Mouse (Mus musculus) intestine, postnatal 0 days (tissue): Measurements from ENCODE around the gene Ankrd52. TPM values are rescaled to one million over a fixed set of nuclear protein-coding genes. Genes with fewer than 3 reads are reported as not detected.
A peak's percentile ranks its signal among the peaks of the same experiment; 100 is the strongest.

ENCODE experiments used
- ATAC-seq: fragments of 200-750 bp; cut with Nextera tagmentation; 2 replicates; pipeline ENCODE4 v1.8.0; 2017; ENCODE audit warnings: mild to moderate bottlenecking, moderate TSS enrichment, moderate library complexity
- H3K27ac ChIP-seq: fragments of 300-500 bp; sonication (generic); 2 replicates; pipeline ENCODE4 v1.5.1; 2014; ENCODE audit warnings: mild to moderate bottlenecking, low read depth, low read length, moderate library complexity
- H3K27me3 ChIP-seq: fragments of 300-500 bp; sonication (generic); replicated peaks from 2 replicates; pipeline ENCODE4 v1.6.1; 2014; ENCODE audit warnings: low read length, mixed read lengths; ENCODE audit not compliant: control insufficient read depth, insufficient read depth
- H3K36me3 ChIP-seq: fragments of 300-500 bp; sonication (generic); 2 replicates; pipeline ENCODE4 v1.6.1; 2014; ENCODE audit warnings: mild to moderate bottlenecking, moderate library complexity; ENCODE audit not compliant: control insufficient read depth, insufficient read depth
- H3K4me1 ChIP-seq: fragments of 300-500 bp; sonication (generic); replicated peaks from 2 replicates; pipeline ENCODE4 v1.6.1; 2014; ENCODE audit warnings: antibody characterized with exemption, low read length, mixed read lengths; ENCODE audit not compliant: control insufficient read depth, insufficient read depth
- H3K4me2 ChIP-seq: fragments of 300-500 bp; sonication (generic); replicated peaks from 2 replicates; pipeline ENCODE4 v1.6.1; 2014; ENCODE audit warnings: low read depth, mild to moderate bottlenecking, moderate library complexity
- H3K4me3 ChIP-seq: fragments of 300-500 bp; sonication (generic); 2 replicates; pipeline ENCODE4 v1.5.1; 2014; ENCODE audit warnings: low read depth, low read length
- H3K9ac ChIP-seq: fragments of 300-500 bp; sonication (generic); 2 replicates; pipeline ENCODE4 v1.6.1; 2014; ENCODE audit warnings: mild to moderate bottlenecking, low read depth, low read length
- H3K9me3 ChIP-seq: fragments of 300-500 bp; sonication (generic); 2 replicates; pipeline ENCODE4 v1.6.1; 2016; ENCODE audit warnings: mixed run types; ENCODE audit not compliant: control insufficient read depth
- CTCF ChIP-seq: sonication (generic); IDR thresholded peaks from 2 replicates; pipeline ENCODE4 v1.5.1; 2016; ENCODE audit warnings: low read depth, mild to moderate bottlenecking, control low read depth, antibody characterized with exemption, moderate library complexity
- WGBS: fragments of 180-500 bp; shearing (Covaris S2); extraction: QIAGEN DNeasy Blood & Tissue Kit; methylation state at CpG from one replicate; pipeline ENCODE4 v1.1.7; 2014; 5-methylcytosine and 5-hydroxymethylcytosine counted together
- polyA plus RNA-seq: library from polyadenylated mRNA; unstranded; fragments of >200 nt; fragmentation: Nextera tagmentation; extraction: Ambion mirVana; gene quantifications from 2 replicates; pipeline ENCODE4 v1.2.1, GENCODE M21; 2015

The Ankrd52 gene
- polyA plus RNA-seq, 1 experiment from 2014 or later, result 4.0 TPM

GRCm38 (mm10) chr10:128391850-128392249 lies 14.9 kb downstream of the Ankrd52 start:
- Histone ChIP-seq H3K36me3 (peaks cover 86% of the 10 kb centered on the region), H3K4me1 (0 out of 2 replicates have a peak, but pooled peaks cover 3% of the 10 kb centered on the region), H3K4me2 (no peak overlapping the region), H3K27ac (0 out of 2 replicates have a peak overlapping the region, but pooled peaks have one; percentile 21), H3K9ac (no peak overlapping the region), H3K27me3 (no peaks in the 10 kb centered on the region), H3K4me3 (no peak overlapping the region), H3K9me3 (no peaks in the 10 kb centered on the region)
- no peak for ATAC-seq
- WGBS, result 69% methylated on average over 6 of the region's 6 CpGs
- TF ChIP-seq CTCF, result no peak

DNA sequence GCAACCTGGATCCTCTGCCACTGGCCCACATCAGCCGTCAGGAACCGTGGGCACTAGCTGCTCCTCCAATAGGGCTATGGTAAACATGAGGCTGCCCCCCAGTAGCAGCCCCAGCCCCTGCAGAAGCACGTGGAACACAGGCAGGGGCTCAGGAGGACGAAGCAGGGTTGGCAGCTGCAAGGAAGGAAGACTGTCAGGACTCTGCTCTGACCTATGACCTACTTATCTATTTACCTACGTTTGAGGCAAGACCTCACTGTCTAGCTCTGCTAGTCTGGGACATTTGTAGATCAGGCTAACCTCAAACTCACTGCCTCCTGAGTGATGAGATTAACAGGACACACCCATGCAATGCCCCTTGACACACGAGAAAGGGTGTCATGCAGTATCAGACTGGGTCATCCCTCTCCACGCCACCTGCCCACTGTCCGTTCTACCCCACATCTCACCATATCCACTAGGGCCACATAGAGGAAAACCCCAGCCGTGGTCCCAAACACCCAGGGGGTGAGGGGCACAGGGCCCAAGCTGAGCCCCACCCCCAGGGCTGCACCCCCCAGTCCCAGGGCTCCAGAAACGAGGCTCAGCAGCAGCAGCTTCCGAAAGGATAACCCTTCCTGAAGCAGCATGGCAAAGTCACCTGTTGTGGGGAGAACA lies 19.2 kb downstream of the Ankrd52 start:
- H3K36me3 ChIP-seq, result peaks cover 44% of the 10 kb centered on the region
- H3K27ac ChIP-seq, result peak overlapping the region; percentile 46; the same call in 1 of the 2 replicates
- no peaks in the 10 kb centered on the region for H3K9me3 ChIP-seq
- H3K4me1 ChIP-seq, result 0 out of 2 replicates have a peak, but pooled peaks cover 3% of the 10 kb centered on the region
- no peak for ATAC-seq
- TF ChIP-seq CTCF, result no peak
- no peaks in the 10 kb centered on the region for H3K27me3 ChIP-seq
- H3K4me2 ChIP-seq, result no peak overlapping the region
- 44% methylated on average over 11 of the region's 11 CpGs for WGBS
- H3K4me3 ChIP-seq, result no peak overlapping the region
- H3K9ac ChIP-seq, result no peak overlapping the region

- no peak overlapping the region for H3K4me2 ChIP-seq
- no peak for ATAC-seq
- H3K36me3 ChIP-seq, result peaks cover 38% of the 10 kb centered on the region
- TF ChIP-seq CTCF, result no peak
- H3K27ac ChIP-seq, result 0 out of 2 replicates have a peak overlapping the region, but pooled peaks have one; percentile 46
- no peak overlapping the region for H3K9ac ChIP-seq
- no peak overlapping the region for H3K4me3 ChIP-seq
- H3K4me1 ChIP-seq, result 0 out of 2 replicates have a peak, but pooled peaks cover 3% of the 10 kb centered on the region
- 64% methylated on average over 10 of the region's 10 CpGs for WGBS
- no peaks in the 10 kb centered on the region for H3K27me3 ChIP-seq
- no peaks in the 10 kb centered on the region for H3K9me3 ChIP-seq
Measured at GRCm38 (mm10) chr10:128396716-128397264, 19.9 kb downstream of the Ankrd52 start.

GRCm38 (mm10) chr10:128397466-128397865 lies 20.6 kb downstream of the Ankrd52 start:
- no peak for TF ChIP-seq CTCF
- no peak for ATAC-seq
- peaks cover 32% of the 10 kb centered on the region for H3K36me3 ChIP-seq
- 68% methylated on average over 7 of the region's 7 CpGs for WGBS
- H3K27ac ChIP-seq, result no peak overlapping the region
- no peaks in the 10 kb centered on the region for H3K9me3 ChIP-seq
- no peaks in the 10 kb centered on the region for H3K27me3 ChIP-seq
- no peak overlapping the region; the same call in 1 of the 2 replicates for H3K4me2 ChIP-seq
- no peak overlapping the region for H3K4me3 ChIP-seq
- 0 out of 2 replicates have a peak, but pooled peaks cover 3% of the 10 kb centered on the region for H3K4me1 ChIP-seq
- H3K9ac ChIP-seq, result 0 out of 2 replicates have a peak overlapping the region, but pooled peaks have one; percentile 7

GRCm38 (mm10) chr10:128400338-128400737 lies 23.4 kb downstream of the Ankrd52 start:
- peak; percentile 88 for ATAC-seq
- H3K4me2 ChIP-seq, result peak overlapping the region; percentile 60
- 0 out of 2 replicates have a peak, but pooled peaks have one; percentile 24 for TF ChIP-seq CTCF
- peaks cover 6% of the 10 kb centered on the region; the same call in 1 of the 2 replicates for H3K36me3 ChIP-seq
- WGBS, result 18% methylated on average over 5 of the region's 5 CpGs
- H3K27ac ChIP-seq, result peak overlapping the region; percentile 29
- H3K9me3 ChIP-seq, result no peaks in the 10 kb centered on the region
- 0 out of 2 replicates have a peak, but pooled peaks cover 3% of the 10 kb centered on the region for H3K4me1 ChIP-seq
- H3K9ac ChIP-seq, result peak overlapping the region; percentile 40; the same call in 1 of the 2 replicates
- H3K27me3 ChIP-seq, result no peaks in the 10 kb centered on the region
- peak overlapping the region; percentile 44 for H3K4me3 ChIP-seq

GRCm38 (mm10) chr10:128401056-128401455 lies 24.1 kb downstream of the Ankrd52 start, which contains the start of gene Slc39a5:
Gene Slc39a5, minus strand, starts transcription at chr10:128401229.
- peaks cover 11% of the 10 kb centered on the region; the same call in 1 of the 2 replicates for H3K36me3 ChIP-seq
- H3K27ac ChIP-seq, result peak within 1 kb of the TSS; percentile 54
- H3K9me3 ChIP-seq, result no peaks in the 10 kb centered on the region
- peak within 1 kb of the TSS; percentile 44 for H3K4me3 ChIP-seq
- peak within 1 kb of the TSS; percentile 60 for H3K4me2 ChIP-seq
- 0 out of 2 replicates have a peak, but pooled peaks cover under 1% of the 10 kb centered on the region for H3K4me1 ChIP-seq
- peak within 1 kb of the TSS; percentile 40 for H3K9ac ChIP-seq
- TF ChIP-seq CTCF, result no peak
- 26% methylated on average over 2 of the region's 2 CpGs for WGBS
- no peaks in the 10 kb centered on the region for H3K27me3 ChIP-seq
- peak; percentile 12; the same call in 1 of the 2 replicates for ATAC-seq
